Mouse (Mus musculus) left cerebral cortex, postnatal 14 days (tissue): ENCODE results near the gene Nuak1. TPM values are rescaled to one million over a fixed set of nuclear protein-coding genes. Genes with fewer than 3 reads are reported as not detected.
"Not testable (repeated sequence)": the region's sequence is repeated elsewhere in the genome, so short reads cannot be mapped to it uniquely, and the experiment has no call there.

ENCODE experiments used
- DNase-seq, 2 experiments: peaks; one replicate each; pipeline ENCODE4 v3.0.0; 2021 to 2022; ENCODE audit warnings: low spot score in 2 of 2, mixed read lengths in 1 of 2
- intact Hi-C: fragments of 180-260 bp; cut with DNase I; formaldehyde crosslinking; loops from one replicate; pipeline ENCODE4 v1.15.1; 2025
- long read RNA-seq, 2 experiments: library from polyadenylated mRNA; stranded (forward); transcript quantifications; one replicate each; pipeline ENCODE4 v2.0.0; 2021
- total RNA-seq, 2 experiments: library from RNA; stranded (reverse); gene quantifications; 2 replicates each; pipeline ENCODE4 v1.2.3; 2021

Gene Nuak1
- total RNA-seq: 10 to 100 TPM; 56.0 to 66.2 TPM
- long read RNA-seq, experiment 1, full-length matches to known transcripts: 3 of 30 reads
- long read RNA-seq, experiment 1, partial matches to known transcripts: 0 of 30 reads
- long read RNA-seq, experiment 1, other reads (novel, unspliced or antisense): 27 of 30 reads
- long read RNA-seq, experiment 2, full-length matches to known transcripts: 2 of 30 reads
- long read RNA-seq, experiment 2, partial matches to known transcripts: 0 of 30 reads
- long read RNA-seq, experiment 2, other reads (novel, unspliced or antisense): 28 of 30 reads

- peak; percentile 85 to 87 for DNase-seq
- intact Hi-C loops: no loop called here
Measured at GRCm38 (mm10) chr10:84440541-84441433, at the start of gene Nuak1. TSS of gene Nuak1 (minus strand) at chr10:84440597.

- intact Hi-C loops: no loop called here
- DNase-seq: no peak
Measured at GRCm38 (mm10) chr10:84490115-84490514, 49.7 kb upstream of the Nuak1 start.

- peak; percentile 30 to 33 for DNase-seq
- intact Hi-C loops: no loop called here
Measured at GRCm38 (mm10) chr10:84488315-84488714, 47.9 kb upstream of the Nuak1 start.

- no peak for DNase-seq
- intact Hi-C loops: no loop called here
Measured at GRCm38 (mm10) chr10:84484661-84485060, 44.3 kb upstream of the Nuak1 start.

GRCm38 (mm10) chr10:84483553-84483952, 43.2 kb upstream of the Nuak1 start:
- DNase-seq: no peak
- intact Hi-C loops: no loop called here

DNA sequence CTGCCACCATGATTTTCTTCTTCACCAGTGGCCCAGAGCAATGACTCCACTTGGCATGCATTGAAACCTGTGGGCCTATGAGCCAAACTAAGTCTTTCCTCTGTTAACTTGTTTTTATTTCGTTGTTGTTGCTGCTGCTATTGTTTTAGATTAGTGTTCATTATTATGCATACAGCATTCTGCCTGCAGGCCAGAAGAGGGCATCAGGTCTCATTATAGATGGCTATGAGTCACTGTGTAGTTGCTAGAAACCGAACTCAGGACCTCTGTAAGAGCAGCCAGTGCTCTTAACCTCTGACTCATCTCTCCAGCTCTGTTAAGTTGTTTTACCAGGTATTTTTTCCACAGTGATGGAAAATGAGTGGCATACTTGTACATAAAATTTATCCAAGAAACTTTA, 42.7 kb upstream of the Nuak1 start:
- intact Hi-C loops: no loop called here
- no peak for DNase-seq

DNA sequence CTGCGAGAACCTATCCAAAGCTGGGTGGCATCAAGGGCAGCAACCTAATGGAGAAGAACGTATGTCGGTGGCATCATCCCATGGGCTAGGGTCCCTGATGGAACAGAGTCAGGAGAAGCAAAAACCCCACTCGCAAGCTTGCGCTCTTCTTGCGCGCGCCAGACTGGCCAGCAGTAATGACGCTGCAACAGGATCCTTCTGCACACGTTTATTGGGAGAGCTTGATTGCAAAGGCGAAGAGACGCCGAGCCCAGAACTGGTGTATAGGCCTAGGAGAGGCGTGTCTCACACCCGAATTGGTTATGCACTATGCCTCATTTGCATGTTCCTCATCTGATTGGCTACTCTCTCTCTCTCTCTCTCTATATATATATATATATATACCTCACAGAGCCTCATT, 42.0 kb upstream of the Nuak1 start:
- DNase-seq, intact Hi-C loops: not testable (repeated sequence)

DNA sequence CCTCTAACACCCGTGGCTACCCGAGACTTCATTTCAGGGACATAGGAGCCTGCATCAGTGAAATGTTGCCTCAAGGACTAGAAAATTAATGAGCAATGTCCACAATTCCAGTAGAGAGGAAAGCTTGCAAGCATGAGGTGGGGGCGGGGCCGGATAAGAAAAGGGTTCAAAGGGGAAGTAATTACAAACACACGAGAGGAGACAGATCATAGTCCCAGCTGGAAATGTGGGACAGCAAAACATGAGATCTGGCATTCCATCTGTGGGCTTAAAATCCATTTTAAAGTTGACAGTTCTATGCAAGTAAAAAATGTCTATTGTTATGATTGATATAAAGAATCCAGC, 40.9 kb upstream of the Nuak1 start:
- intact Hi-C loops: no loop called here
- DNase-seq: no peak

DNA sequence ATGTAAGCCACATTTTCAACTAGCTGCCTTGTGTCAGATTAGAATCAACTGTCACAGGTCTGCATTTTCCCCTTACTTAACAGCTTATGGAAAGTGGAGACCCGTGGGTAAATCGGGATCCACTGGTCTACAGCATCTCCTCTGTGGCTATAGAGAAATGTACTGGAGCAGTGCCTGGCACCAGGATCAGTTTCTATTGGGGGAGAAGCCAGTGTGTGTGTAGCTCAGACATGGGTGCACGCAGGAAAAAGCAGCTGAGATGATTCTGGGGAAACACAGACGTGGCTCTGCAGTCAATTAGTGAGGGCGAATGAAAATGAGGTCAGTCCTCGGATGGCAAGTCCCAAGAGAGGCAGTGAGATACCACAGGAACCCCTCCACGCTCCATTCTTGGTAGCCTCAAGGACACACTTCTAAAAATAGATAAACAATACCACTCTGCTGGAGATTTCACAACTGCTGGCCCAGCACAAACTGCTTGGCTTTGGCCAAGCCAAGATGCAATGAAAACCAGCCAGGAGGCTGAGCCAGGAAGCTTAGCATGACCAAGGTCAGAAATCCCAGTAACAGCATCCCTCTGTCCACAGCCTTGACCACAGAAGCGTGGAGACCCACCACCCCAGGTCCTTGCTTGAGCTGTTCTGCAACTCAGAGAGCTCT, 40.4 kb upstream of the Nuak1 start:
- intact Hi-C loops: no loop called here
- no peak for DNase-seq

- intact Hi-C loops: no loop called here
- no peak for DNase-seq
Measured at GRCm38 (mm10) chr10:84480146-84480545, 39.7 kb upstream of the Nuak1 start.

DNA sequence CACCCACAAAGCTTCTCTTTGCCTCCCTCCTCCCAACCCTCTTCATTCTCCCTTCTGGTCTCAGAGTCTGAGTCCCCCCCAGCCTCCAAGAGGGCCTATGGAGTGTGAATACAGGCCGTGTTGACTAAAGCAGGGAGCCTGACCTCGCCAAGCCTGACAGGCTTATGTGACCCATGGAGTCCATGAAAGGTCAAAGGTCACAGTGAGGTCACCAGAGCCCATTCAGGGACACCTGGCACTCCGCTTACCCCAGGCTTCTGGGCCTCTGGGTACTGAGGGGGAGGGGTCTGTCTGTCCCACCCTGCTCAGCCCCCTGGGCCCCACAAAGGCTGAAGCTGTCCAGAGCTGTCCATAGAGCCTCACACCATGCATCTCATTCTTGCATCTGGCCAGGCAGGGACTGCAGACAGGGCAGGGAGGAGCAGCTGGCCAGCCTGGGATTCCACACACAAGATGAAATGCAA, 37.2 kb upstream of the Nuak1 start:
- DNase-seq: no peak

GRCm38 (mm10) chr10:84477045-84477612, 36.7 kb upstream of the Nuak1 start:
- intact Hi-C loops: no loop called here
- no peak for DNase-seq

More for the DNA sequence above, 37.2 kb upstream of the Nuak1 start:
- intact Hi-C loops: no loop called here

GRCm38 (mm10) chr10:84467555-84468164, 27.3 kb upstream of the Nuak1 start:
- no peak for DNase-seq
- intact Hi-C loops: no loop called here

- DNase-seq: no peak
- intact Hi-C loops: no loop called here
Measured at GRCm38 (mm10) chr10:84465511-84465910, 25.1 kb upstream of the Nuak1 start.

- intact Hi-C loops: no loop called here
- no peak for DNase-seq
Measured at GRCm38 (mm10) chr10:84460420-84461101, 20.2 kb upstream of the Nuak1 start.

DNA sequence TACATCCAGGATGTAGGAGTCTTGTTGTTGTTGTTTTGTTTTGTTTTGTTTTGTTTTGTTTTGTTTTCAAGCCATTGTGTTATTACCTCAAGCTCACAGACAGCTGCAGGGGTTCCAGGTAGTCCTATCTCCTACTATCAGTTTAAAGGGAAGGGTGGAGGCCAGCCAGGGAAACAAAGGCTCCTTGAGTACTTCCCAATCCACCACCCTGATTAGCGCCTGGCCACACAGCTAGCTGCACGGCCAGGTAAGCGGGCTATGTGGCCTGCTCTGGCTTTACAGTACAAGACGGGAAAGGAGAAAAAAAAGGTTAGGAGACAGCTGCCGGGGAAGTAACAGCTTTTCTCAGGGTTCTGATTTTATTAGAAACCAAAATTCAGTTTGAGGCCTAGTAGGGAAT, 17.7 kb upstream of the Nuak1 start:
- intact Hi-C loops: no loop called here

DNA sequence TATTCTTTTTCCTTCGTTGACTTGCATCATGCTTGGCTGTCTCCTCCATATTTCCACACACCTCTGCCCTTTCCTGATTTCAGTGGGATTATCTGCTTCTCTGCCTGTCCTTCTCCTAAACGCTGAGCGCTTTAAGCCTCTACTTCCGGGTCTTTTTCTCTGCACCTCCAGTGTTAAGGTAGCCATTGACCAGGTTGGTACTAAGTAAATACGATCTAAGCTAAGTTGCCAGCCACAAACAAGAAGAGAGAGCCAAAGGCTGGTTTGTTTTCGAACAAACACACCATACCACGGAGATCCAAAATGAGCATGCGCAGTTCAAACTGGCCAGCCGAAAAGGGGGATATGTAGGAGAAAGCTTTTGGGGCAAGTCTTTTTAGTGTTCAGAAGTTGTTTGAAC, 17.1 kb upstream of the Nuak1 start:
- intact Hi-C loops: no loop called here
- DNase-seq: no peak

More for the DNA sequence above, 17.7 kb upstream of the Nuak1 start:
- no peak for DNase-seq

DNA sequence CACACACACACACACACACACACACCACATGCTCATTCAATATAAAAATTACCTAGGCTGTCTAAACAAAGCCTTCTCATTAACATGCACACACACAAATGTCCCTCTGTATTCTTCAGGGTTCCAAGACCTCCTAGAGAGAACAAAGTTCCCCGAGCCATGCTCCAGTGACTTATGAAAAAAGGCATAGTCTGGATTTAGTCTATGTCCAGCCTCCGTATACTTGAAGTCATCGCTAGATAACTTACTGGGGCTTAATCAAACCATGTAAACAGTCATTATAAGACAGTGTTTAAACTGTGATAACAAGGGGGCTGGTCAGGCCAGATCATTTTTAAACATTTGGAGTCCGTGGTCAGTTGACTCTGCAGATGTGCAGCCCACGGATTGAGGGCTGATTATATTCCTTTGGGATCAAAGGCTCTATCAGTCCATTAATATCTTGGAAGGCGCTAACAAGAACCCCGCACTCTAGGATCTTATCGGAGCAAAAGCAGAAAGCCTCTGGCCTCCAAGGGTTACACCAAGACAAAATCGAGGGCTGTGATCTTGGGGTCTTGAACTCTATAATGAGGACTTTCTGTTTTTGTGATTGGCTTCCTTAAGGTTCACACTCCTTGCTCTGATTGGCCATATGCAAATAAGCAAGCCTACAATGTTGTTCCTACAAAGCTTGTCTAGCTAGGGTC, 16.4 kb upstream of the Nuak1 start:
- intact Hi-C loops: no loop called here
- no peak for DNase-seq
